Mouse (Mus musculus) stomach, embryonic 14.5 days (tissue): ENCODE measurements around the gene Irf8. TPM values are rescaled to one million over a fixed set of nuclear protein-coding genes. Genes with fewer than 3 reads are reported as not detected.

ENCODE experiments used
- ATAC-seq: fragments of 200-750 bp; cut with Nextera tagmentation; 2 replicates; pipeline ENCODE4 v1.8.0; 2017; ENCODE audit warnings: low read depth, moderate TSS enrichment; ENCODE audit not compliant: insufficient number of reproducible peaks, insufficient read depth, low FRiP score
- H3K27ac ChIP-seq: fragments of 300-500 bp; sonication (generic); 2 replicates; pipeline ENCODE4 v1.5.1; 2014; ENCODE audit warnings: mild to moderate bottlenecking, low read length, moderate library complexity, mixed read lengths
- H3K27me3 ChIP-seq: fragments of 300-500 bp; sonication (generic); 2 replicates; pipeline ENCODE4 v1.6.1; 2014; ENCODE audit warnings: low read length, control low read depth, mixed read lengths; ENCODE audit not compliant: control insufficient read depth, insufficient read depth
- H3K36me3 ChIP-seq: fragments of 300-500 bp; sonication (generic); 2 replicates; pipeline ENCODE4 v1.6.1; 2014; ENCODE audit warnings: mild to moderate bottlenecking, control low read depth, low read length, moderate library complexity, mixed read lengths; ENCODE audit not compliant: control insufficient read depth, insufficient read depth
- H3K4me1 ChIP-seq: fragments of 300-500 bp; sonication (generic); 2 replicates; pipeline ENCODE4 v1.6.1; 2014; ENCODE audit warnings: low read length, control low read depth, mixed read lengths; ENCODE audit not compliant: control insufficient read depth, insufficient read depth
- H3K4me2 ChIP-seq: fragments of 300-500 bp; sonication (generic); replicated peaks from 2 replicates; pipeline ENCODE4 v1.6.1; 2014; ENCODE audit warnings: low read depth, low read length, control low read depth
- H3K4me3 ChIP-seq: fragments of 300-500 bp; sonication (generic); 2 replicates; pipeline ENCODE4 v1.5.1; 2014; ENCODE audit warnings: low read depth, low read length, control low read depth
- H3K9ac ChIP-seq: fragments of 300-500 bp; sonication (generic); replicated peaks from 2 replicates; pipeline ENCODE4 v1.6.1; 2014; ENCODE audit warnings: low read depth, mild to moderate bottlenecking, control low read depth, low read length, moderate library complexity, mixed read lengths
- H3K9me3 ChIP-seq: fragments of 300-500 bp; sonication (generic); 2 replicates; pipeline ENCODE4 v1.6.1; 2016; ENCODE audit warnings: low read depth, low read length, control low read depth; ENCODE audit not compliant: control insufficient read depth
- WGBS: fragments of 180-500 bp; shearing (Covaris S2); extraction: QIAGEN DNeasy Blood & Tissue Kit; methylation state at CpG from one replicate; pipeline ENCODE4 v1.1.7; 2014; 5-methylcytosine and 5-hydroxymethylcytosine counted together
- polyA plus RNA-seq: library from polyadenylated mRNA; unstranded; fragments of >200 nt; fragmentation: Nextera tagmentation; extraction: Ambion mirVana; gene quantifications from 2 replicates; pipeline ENCODE4 v1.2.1, GENCODE M21; 2014

The Irf8 gene
- polyA plus RNA-seq, 1 experiment from 2014 or later = 12.7 TPM

DNA sequence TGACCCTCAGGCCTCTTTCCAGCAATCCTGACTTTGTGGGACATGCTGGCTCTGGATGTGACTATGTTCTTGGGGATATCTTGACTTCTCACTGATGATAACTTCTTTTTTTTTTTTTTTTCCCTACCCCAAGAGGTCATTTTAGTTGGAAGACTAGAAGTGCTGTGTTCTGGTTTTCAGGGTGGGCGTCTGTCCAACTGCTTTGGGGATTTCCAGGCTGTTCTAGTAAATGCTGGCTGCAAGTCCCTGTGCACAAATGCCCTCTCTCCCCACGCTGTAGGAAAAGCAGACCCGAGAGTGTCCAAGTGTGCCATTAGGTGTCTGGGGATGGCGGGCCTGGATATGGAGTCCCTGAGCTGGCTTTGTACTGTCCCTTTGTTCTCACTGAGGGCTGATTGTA, 2.6 kb downstream of the Irf8 start:
- H3K9ac ChIP-seq = no peak overlapping the region

GRCm38 (mm10) chr8:120739526-120739925, 3.4 kb downstream of the Irf8 start:
- Histone ChIP-seq H3K9ac (no peak overlapping the region), H3K4me3 (no peak overlapping the region), H3K4me2 (no peak overlapping the region), H3K27ac (no peak overlapping the region), H3K27me3 (peaks cover 11% of the 10 kb centered on the region; the same call in 1 of the 2 replicates), H3K4me1 (peaks cover 15% of the 10 kb centered on the region), H3K9me3 (no peaks in the 10 kb centered on the region), H3K36me3 (no peaks in the 10 kb centered on the region)
- no peak for ATAC-seq
- 83% methylated on average over 15 of the region's 15 CpGs for WGBS

More for the DNA sequence above, 2.6 kb downstream of the Irf8 start:
- Histone ChIP-seq H3K4me1 (peaks cover 7% of the 10 kb centered on the region), H3K27me3 (peaks cover 14% of the 10 kb centered on the region; the same call in 1 of the 2 replicates), H3K4me3 (no peak overlapping the region), H3K36me3 (no peaks in the 10 kb centered on the region), H3K4me2 (no peak overlapping the region), H3K27ac (no peak overlapping the region), H3K9me3 (no peaks in the 10 kb centered on the region)
- WGBS = 86% methylated on average over 4 of the region's 4 CpGs
- no peak for ATAC-seq

GRCm38 (mm10) chr8:120740579-120740978, 4.4 kb downstream of the Irf8 start:
- Histone ChIP-seq H3K27me3 (peaks cover under 1% of the 10 kb centered on the region; the same call in 1 of the 2 replicates), H3K4me2 (no peak overlapping the region), H3K9me3 (no peaks in the 10 kb centered on the region), H3K36me3 (no peaks in the 10 kb centered on the region), H3K27ac (no peak overlapping the region), H3K4me3 (no peak overlapping the region), H3K9ac (no peak overlapping the region), H3K4me1 (peaks cover 15% of the 10 kb centered on the region)
- WGBS = 54% methylated on average over 2 of the region's 2 CpGs
- ATAC-seq = no peak

DNA sequence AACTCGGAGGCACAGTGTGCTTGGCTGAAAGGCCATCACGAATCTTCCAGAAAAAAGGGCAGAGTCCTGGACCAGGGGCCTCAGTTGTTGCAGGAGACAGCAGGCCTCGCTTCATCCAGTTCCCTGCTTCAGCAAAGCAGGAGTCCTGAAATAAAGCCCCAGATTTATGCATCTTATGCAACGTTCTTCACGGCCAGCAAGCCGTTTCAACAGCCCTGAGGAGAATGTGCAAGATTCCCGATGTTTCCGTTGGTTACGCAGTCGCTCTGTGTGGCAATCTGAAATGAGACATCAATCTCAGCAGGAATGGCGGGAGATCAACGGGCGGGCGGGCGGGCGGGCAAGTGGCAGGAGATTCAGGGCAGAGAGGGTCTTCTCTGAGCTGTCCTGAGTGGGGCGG, 4.8 kb downstream of the Irf8 start:
- Histone ChIP-seq H3K4me1 (peaks cover 15% of the 10 kb centered on the region), H3K9me3 (no peaks in the 10 kb centered on the region), H3K36me3 (no peaks in the 10 kb centered on the region), H3K9ac (no peak overlapping the region), H3K27me3 (no peaks in the 10 kb centered on the region), H3K4me2 (no peak overlapping the region), H3K4me3 (no peak overlapping the region), H3K27ac (no peak overlapping the region)
- ATAC-seq = no peak
- WGBS = 83% methylated on average over 17 of the region's 17 CpGs

DNA sequence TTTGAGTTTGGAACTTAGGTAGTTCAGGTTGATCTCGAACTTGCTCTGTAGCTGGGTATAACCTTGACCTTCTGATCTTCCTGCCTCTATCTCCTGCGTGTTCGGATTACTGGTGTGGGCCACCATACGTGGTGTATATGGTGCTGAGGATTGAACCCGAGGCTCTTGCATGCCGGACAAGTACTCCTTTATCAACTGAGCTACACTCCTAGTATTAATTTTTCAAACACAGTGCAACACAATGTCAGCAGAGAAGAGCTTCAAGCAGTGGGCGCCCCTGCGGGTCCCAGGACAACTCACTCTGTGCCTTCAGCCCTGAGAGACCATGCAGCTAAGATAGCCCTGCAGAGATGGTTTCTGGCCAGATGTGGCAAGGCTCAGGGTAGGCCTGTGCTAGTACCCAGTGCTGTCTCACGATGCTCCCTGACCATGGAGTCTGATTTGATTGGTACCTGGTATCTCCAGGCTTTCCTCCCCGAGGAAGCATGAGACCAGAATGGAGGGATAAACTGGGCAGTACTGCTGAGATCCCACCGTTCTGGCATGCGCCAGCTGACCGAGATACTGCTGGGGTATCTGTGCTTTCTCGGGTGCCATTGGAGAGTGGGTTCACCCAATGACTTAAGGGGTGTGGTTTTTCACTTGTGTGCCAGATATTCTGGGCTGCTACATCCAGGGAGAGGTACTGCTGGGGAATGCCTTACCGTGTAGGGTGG, 5.8 kb downstream of the Irf8 start:
- Histone ChIP-seq H3K4me2 (no peak overlapping the region), H3K4me1 (peaks cover 15% of the 10 kb centered on the region), H3K27me3 (no peaks in the 10 kb centered on the region), H3K4me3 (no peak overlapping the region), H3K9me3 (no peaks in the 10 kb centered on the region), H3K36me3 (no peaks in the 10 kb centered on the region), H3K27ac (no peak overlapping the region), H3K9ac (no peak overlapping the region)
- ATAC-seq = no peak
- 86% methylated on average over 15 of the region's 15 CpGs for WGBS

GRCm38 (mm10) chr8:120743149-120743897, 7.2 kb downstream of the Irf8 start:
- Histone ChIP-seq H3K36me3 (no peaks in the 10 kb centered on the region), H3K27me3 (no peaks in the 10 kb centered on the region), H3K4me3 (no peak overlapping the region), H3K27ac (peak overlapping the region; percentile 61), H3K9me3 (no peaks in the 10 kb centered on the region), H3K4me1 (peaks cover 15% of the 10 kb centered on the region), H3K4me2 (no peak overlapping the region), H3K9ac (no peak overlapping the region)
- WGBS = 41% methylated on average over 12 of the region's 12 CpGs
- no peak; the same call in 1 of the 2 replicates for ATAC-seq

- no peak overlapping the region for H3K4me2 ChIP-seq
- H3K36me3 ChIP-seq = no peaks in the 10 kb centered on the region
- no peaks in the 10 kb centered on the region for H3K27me3 ChIP-seq
- peaks cover 15% of the 10 kb centered on the region for H3K4me1 ChIP-seq
- no peak overlapping the region for H3K4me3 ChIP-seq
- H3K9me3 ChIP-seq = no peaks in the 10 kb centered on the region
- WGBS = 45% methylated on average over 4 of the region's 4 CpGs
- H3K9ac ChIP-seq = no peak overlapping the region; the same call in 1 of the 2 replicates
- ATAC-seq = peak; percentile 28
- peak overlapping the region; percentile 61 for H3K27ac ChIP-seq
Observed at GRCm38 (mm10) chr8:120743898-120744290, 7.7 kb downstream of the Irf8 start.

- Histone ChIP-seq H3K4me2 (no peak overlapping the region), H3K36me3 (no peaks in the 10 kb centered on the region), H3K9me3 (no peaks in the 10 kb centered on the region), H3K27ac (peak overlapping the region; percentile 61), H3K4me1 (peaks cover 15% of the 10 kb centered on the region), H3K27me3 (no peaks in the 10 kb centered on the region), H3K9ac (no peak overlapping the region), H3K4me3 (no peak overlapping the region)
- ATAC-seq = peak; percentile 31; the same call in 1 of the 2 replicates
- 74% methylated on average over 5 of the region's 5 CpGs for WGBS
Observed at GRCm38 (mm10) chr8:120744448-120744847, 8.3 kb downstream of the Irf8 start.
